Mouse (Mus musculus): ENCODE measurements at regions not wholly inside any gene's neighbourhood (a gene's known extent, or its start where the extent isn't known, plus 50 kb on each side); places are given as distances from the start of the nearest gene placed in this dataset.

- DNase-seq (ENCODE audit: low read depth, low spot score) = no peak
These were observed 359.5 kb upstream of the Actbl2 start for GRCm38 (mm10) chr13:110895349-110895748.

- DNase-seq (ENCODE audit: low read depth, low spot score) = no peak
These were observed 358.9 kb upstream of the Actbl2 start for GRCm38 (mm10) chr13:110895900-110896299.

GRCm38 (mm10) chr13:110897621-110898020 is 357.2 kb upstream of the Actbl2 start:
- DNase-seq (ENCODE audit: low read depth, low spot score) = no peak

GRCm38 (mm10) chr13:110902994-110903644 is 351.7 kb upstream of the Actbl2 start:
- DNase-seq (ENCODE audit: low read depth, low spot score) = no peak

- no peak for DNase-seq (ENCODE audit: low read depth, low spot score)
These were observed 347.4 kb upstream of the Actbl2 start for GRCm38 (mm10) chr13:110907319-110907955.

GRCm38 (mm10) chr13:110911866-110912265 is 342.9 kb upstream of the Actbl2 start:
- no peak for DNase-seq (ENCODE audit: low read depth, low spot score)

- no peak for DNase-seq (ENCODE audit: low read depth, low spot score)
These were observed 341.6 kb upstream of the Actbl2 start for GRCm38 (mm10) chr13:110913177-110913576.

- no peak for DNase-seq (ENCODE audit: low read depth, low spot score)
These were observed 341.1 kb upstream of the Actbl2 start for GRCm38 (mm10) chr13:110913687-110914086.

GRCm38 (mm10) chr13:110915161-110915560 is 339.7 kb upstream of the Actbl2 start:
- no peak for DNase-seq (ENCODE audit: low read depth, low spot score)

- DNase-seq (ENCODE audit: low read depth, low spot score) = no peak
These were observed 330.9 kb upstream of the Actbl2 start for GRCm38 (mm10) chr13:110923936-110924335.

GRCm38 (mm10) chr13:110924897-110925296 is 329.9 kb upstream of the Actbl2 start:
- no peak for DNase-seq (ENCODE audit: low read depth, low spot score)

GRCm38 (mm10) chr13:110928143-110928542 is 326.7 kb upstream of the Actbl2 start:
- no peak for DNase-seq (ENCODE audit: low read depth, low spot score)

GRCm38 (mm10) chr13:110928894-110929293 is 325.9 kb upstream of the Actbl2 start:
- no peak for DNase-seq (ENCODE audit: low read depth, low spot score)

GRCm38 (mm10) chr13:110929579-110929978 is 325.2 kb upstream of the Actbl2 start:
- no peak for DNase-seq (ENCODE audit: low read depth, low spot score)

- DNase-seq (ENCODE audit: low read depth, low spot score) = no peak
These were observed 313.2 kb upstream of the Actbl2 start for GRCm38 (mm10) chr13:110941587-110941986.

GRCm38 (mm10) chr13:110942986-110943644 is 311.7 kb upstream of the Actbl2 start:
- DNase-seq (ENCODE audit: low read depth, low spot score) = no peak

- no peak for DNase-seq (ENCODE audit: low read depth, low spot score)
These were observed 310.8 kb upstream of the Actbl2 start for GRCm38 (mm10) chr13:110944061-110944460.

- DNase-seq (ENCODE audit: low read depth, low spot score) = no peak
These were observed 310.1 kb upstream of the Actbl2 start for GRCm38 (mm10) chr13:110944683-110945082.

GRCm38 (mm10) chr13:110960212-110960611 is 294.6 kb upstream of the Actbl2 start:
- no peak for DNase-seq (ENCODE audit: low read depth, low spot score)

- peak; percentile 10 for DNase-seq (ENCODE audit: low read depth, low spot score)
These were observed 287.7 kb upstream of the Actbl2 start for GRCm38 (mm10) chr13:110967109-110967508.

GRCm38 (mm10) chr13:110967626-110968506 is 286.9 kb upstream of the Actbl2 start:
- peak; percentile 79 for DNase-seq (ENCODE audit: low read depth, low spot score)

GRCm38 (mm10) chr13:110968507-110968905 is 286.3 kb upstream of the Actbl2 start:
- peak; percentile 21 for DNase-seq (ENCODE audit: low read depth, low spot score)

All from ES-CJ7 (cell line).